Mouse (Mus musculus): ENCODE data around the gene Gatm. TPM values are rescaled to one million over a fixed set of nuclear protein-coding genes. Genes with fewer than 3 reads are reported as not detected.

The Gatm gene
- polyA plus RNA-seq, 1 experiment from 2014 or later: 18.8 TPM

MicroRNAs within 50 kb of the gene (microRNA counts, 519-probe panel; counts per million panel counts)
- microRNA mmu-miR-147: 171 counts per million, percentile 57 among the panel's probes with 10 or more counts

Small RNA genes within 50 kb of the gene (microRNA-seq; reads per million reads assigned to microRNA genes)
- 6.2 reads per million, percentile 14 among the genes with 10 or more reads in this experiment for gene Mir147

Other genes starting within 250 kb of the Gatm start
- 12.9 and 13.8 TPM in 2 replicates for gene Shf, start 242.1 kb downstream of the Gatm start, polyA plus RNA-seq (2014; fragmentation: Nextera tagmentation; extraction: Ambion mirVana)
- gene Slc28a2, start 184.8 kb downstream of the Gatm start, polyA plus RNA-seq (2014; fragmentation: Nextera tagmentation; extraction: Ambion mirVana): 0.13 TPM in 1 of 2 replicates, not detected in the other
- not detected in 2 replicates for gene Gm14085, start 126.4 kb downstream of the Gatm start, polyA plus RNA-seq (2014; fragmentation: Nextera tagmentation; extraction: Ambion mirVana)
- 0.53 and 0.81 TPM in 2 replicates for gene AA467197, start 25.7 kb upstream of the Gatm start, polyA plus RNA-seq (2014; fragmentation: Nextera tagmentation; extraction: Ambion mirVana)
- gene Slc30a4, start 91.4 kb upstream of the Gatm start, polyA plus RNA-seq (2014; fragmentation: Nextera tagmentation; extraction: Ambion mirVana): 10.1 and 10.3 TPM in 2 replicates
- gene Bloc1s6, start 127.2 kb upstream of the Gatm start, polyA plus RNA-seq (2014; fragmentation: Nextera tagmentation; extraction: Ambion mirVana): 67.4 and 77.3 TPM in 2 replicates
- 1.6 and 3.1 TPM in 2 replicates for gene Sqor, start 153.9 kb upstream of the Gatm start, polyA plus RNA-seq (2014; fragmentation: Nextera tagmentation; extraction: Ambion mirVana)

All from neural tube, embryonic 11.5 days (tissue).